Mouse (Mus musculus) liver, embryonic 12.5 days (tissue): ENCODE measurements at regions not wholly inside any gene's neighbourhood (a gene's known extent, or its start where the extent isn't known, plus 50 kb on each side); places are given as distances from the start of the nearest gene placed in this dataset.
"Not testable (repeated sequence)": the region's sequence is repeated elsewhere in the genome, so short reads cannot be mapped to it uniquely, and the experiment has no call there.

Experiments used
- ATAC-seq: fragments of 200-750 bp; cut with Nextera tagmentation; 2 replicates; pipeline ENCODE4 v1.8.0; 2017; ENCODE audit warnings: moderate number of reproducible peaks, mild to moderate bottlenecking, moderate library complexity
- H3K27ac ChIP-seq: fragments of 300-500 bp; sonication (generic); 2 replicates; pipeline ENCODE4 v1.5.1; 2016; ENCODE audit warnings: mild to moderate bottlenecking
- H3K27me3 ChIP-seq: fragments of 300-500 bp; sonication (generic); replicated peaks from 2 replicates; pipeline ENCODE4 v1.6.1; 2016; ENCODE audit warnings: mild to moderate bottlenecking, moderate library complexity
- H3K36me3 ChIP-seq: fragments of 300-500 bp; sonication (generic); 2 replicates; pipeline ENCODE4 v1.6.1; 2016; ENCODE audit warnings: mild to moderate bottlenecking, moderate library complexity
- H3K4me1 ChIP-seq: fragments of 300-500 bp; sonication (generic); 2 replicates; pipeline ENCODE4 v1.6.1; 2016
- H3K4me2 ChIP-seq: fragments of 300-500 bp; sonication (generic); 2 replicates; pipeline ENCODE4 v1.6.1; 2016; ENCODE audit warnings: mild to moderate bottlenecking, moderate library complexity
- H3K4me3 ChIP-seq: fragments of 300-500 bp; sonication (generic); 2 replicates; pipeline ENCODE4 v1.5.1; 2016; ENCODE audit warnings: mild to moderate bottlenecking, moderate library complexity
- H3K9ac ChIP-seq: fragments of 300-500 bp; sonication (generic); 2 replicates; pipeline ENCODE4 v1.6.1; 2016; ENCODE audit warnings: mild to moderate bottlenecking, moderate library complexity
- H3K9me3 ChIP-seq: fragments of 300-500 bp; sonication (generic); replicated peaks from 2 replicates; pipeline ENCODE4 v1.6.1; 2016; ENCODE audit warnings: mild to moderate bottlenecking, moderate library complexity
- WGBS: fragments of 180-500 bp; shearing (Covaris S2); methylation state at CpG from one replicate; pipeline ENCODE4 v1.1.7; 2016; ENCODE audit not compliant: insufficient replicate concordance; 5-methylcytosine and 5-hydroxymethylcytosine counted together

DNA sequence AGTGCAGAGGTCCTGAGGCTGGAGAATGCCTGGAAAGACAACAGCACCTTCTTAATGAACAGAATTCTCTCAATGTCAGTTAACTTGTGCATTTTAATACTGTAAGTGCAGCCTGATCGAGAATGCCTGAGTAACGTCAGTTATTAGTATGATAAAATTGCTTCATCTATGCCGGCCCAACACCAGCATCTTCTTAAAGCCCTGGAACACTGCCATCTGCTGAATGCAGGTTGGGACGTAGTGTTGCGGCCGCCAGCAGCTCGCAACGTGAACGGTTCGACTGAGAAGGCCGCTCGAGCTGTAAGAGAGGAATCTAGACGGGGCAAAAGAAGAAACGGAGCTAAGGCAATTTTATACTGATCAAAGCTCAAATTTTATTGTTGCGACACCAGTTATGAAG is 73.6 kb upstream of the Ttc29 start:
- H3K4me2 ChIP-seq, H3K4me1 ChIP-seq, H3K27me3 ChIP-seq, H3K4me3 ChIP-seq, H3K9ac ChIP-seq, ATAC-seq, H3K27ac ChIP-seq, H3K9me3 ChIP-seq, H3K36me3 ChIP-seq: not testable (repeated sequence)
- 55% methylated on average over 14 of the region's 15 CpGs for WGBS

- H3K4me2 ChIP-seq: no peak overlapping the region
- no peaks in the 10 kb centered on the region for H3K36me3 ChIP-seq
- H3K27me3 ChIP-seq: no peaks in the 10 kb centered on the region
- H3K9me3 ChIP-seq: no peaks in the 10 kb centered on the region
- no peak overlapping the region for H3K9ac ChIP-seq
- no peaks in the 10 kb centered on the region for H3K4me1 ChIP-seq
- H3K27ac ChIP-seq: no peak overlapping the region
- ATAC-seq: no peak
- 64% methylated on average over 6 of the region's 6 CpGs for WGBS
- H3K4me3 ChIP-seq: no peak overlapping the region
These were observed 65.9 kb upstream of the Ttc29 start for GRCm38 (mm10) chr8:78147170-78147569.

DNA sequence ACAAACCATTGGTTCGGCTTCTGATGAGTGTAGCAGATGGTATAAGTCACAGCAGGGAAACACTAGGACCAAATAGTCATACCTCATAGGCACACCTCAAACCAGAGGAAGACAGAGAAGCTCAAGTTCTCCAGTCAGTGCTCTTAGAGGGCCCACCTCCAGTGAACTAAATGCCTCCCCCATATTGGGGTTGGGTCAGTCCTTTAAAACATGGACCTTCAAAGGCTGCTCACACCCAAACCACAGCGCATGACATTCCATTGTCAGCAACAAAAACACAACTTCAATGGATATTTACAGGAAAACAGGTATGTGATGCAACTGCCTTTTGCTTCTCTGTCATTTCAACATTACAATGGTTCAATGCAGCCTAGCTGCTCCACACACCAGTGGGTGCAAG is 65.1 kb upstream of the Ttc29 start:
- no peak for ATAC-seq
- 76% methylated on average over 2 of the region's 2 CpGs for WGBS

GRCm38 (mm10) chr8:78154873-78155272 is 58.2 kb upstream of the Ttc29 start:
- WGBS: 56% methylated on average over 8 of the region's 8 CpGs

More for the DNA sequence above, 65.1 kb upstream of the Ttc29 start:
- H3K27me3 ChIP-seq: no peaks in the 10 kb centered on the region
- no peaks in the 10 kb centered on the region for H3K4me1 ChIP-seq
- H3K9ac ChIP-seq: no peak overlapping the region
- no peaks in the 10 kb centered on the region for H3K9me3 ChIP-seq
- H3K36me3 ChIP-seq: no peaks in the 10 kb centered on the region
- no peak overlapping the region for H3K4me2 ChIP-seq
- H3K4me3 ChIP-seq: no peak overlapping the region
- H3K27ac ChIP-seq: no peak overlapping the region

DNA sequence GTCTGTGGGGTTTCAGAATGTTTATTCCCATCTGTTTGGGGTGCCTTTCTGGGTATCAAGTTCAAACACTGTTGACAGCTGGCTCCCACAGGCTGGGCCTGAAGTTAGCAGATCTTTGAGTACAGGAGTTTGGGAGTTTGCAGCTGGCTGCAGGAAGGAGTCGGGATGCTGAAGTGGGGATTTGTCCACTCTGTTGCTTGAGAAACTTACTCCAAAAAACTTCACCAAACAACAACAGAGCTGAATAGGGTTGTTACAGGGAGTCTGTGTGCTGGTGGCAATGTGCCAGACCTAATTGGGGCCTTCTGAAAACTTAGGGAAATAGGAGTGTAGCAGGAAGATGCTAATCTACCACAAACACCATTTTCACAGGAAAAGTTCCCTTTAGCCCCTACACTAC is 51.1 kb upstream of the Ttc29 start:
- H3K4me2 ChIP-seq: no peak overlapping the region
- WGBS: 43% methylated on average over 1 of the region's 1 CpGs
- ATAC-seq: no peak
- no peaks in the 10 kb centered on the region for H3K4me1 ChIP-seq
- H3K4me3 ChIP-seq: no peak overlapping the region
- no peaks in the 10 kb centered on the region for H3K36me3 ChIP-seq
- no peaks in the 10 kb centered on the region for H3K27me3 ChIP-seq
- no peak overlapping the region for H3K27ac ChIP-seq
- no peak overlapping the region for H3K9ac ChIP-seq
- H3K9me3 ChIP-seq: no peaks in the 10 kb centered on the region

More at GRCm38 (mm10) chr8:78154873-78155272, 58.2 kb upstream of the Ttc29 start:
- Histone ChIP-seq H3K27me3 (no peaks in the 10 kb centered on the region), H3K36me3 (no peaks in the 10 kb centered on the region), H3K4me3 (no peak overlapping the region), H3K27ac (no peak overlapping the region), H3K4me2 (no peak overlapping the region), H3K4me1 (no peaks in the 10 kb centered on the region), H3K9me3 (no peaks in the 10 kb centered on the region), H3K9ac (no peak overlapping the region)
- no peak for ATAC-seq

- H3K27ac ChIP-seq: no peak overlapping the region
- no peak for ATAC-seq
These were observed 50.2 kb upstream of the Ttc29 start for GRCm38 (mm10) chr8:78162763-78163508.

More at GRCm38 (mm10) chr8:78162763-78163508, 50.2 kb upstream of the Ttc29 start:
- no peak overlapping the region for H3K9ac ChIP-seq
- no peaks in the 10 kb centered on the region for H3K9me3 ChIP-seq
- H3K27me3 ChIP-seq: no peaks in the 10 kb centered on the region
- no peaks in the 10 kb centered on the region for H3K36me3 ChIP-seq
- H3K4me3 ChIP-seq: no peak overlapping the region
- no peaks in the 10 kb centered on the region for H3K4me1 ChIP-seq
- H3K4me2 ChIP-seq: no peak overlapping the region
- WGBS: 65% methylated on average over 5 of the region's 5 CpGs
